Mouse (Mus musculus): ENCODE measurements around the gene Pramef17.
"Not testable (repeated sequence)": the region's sequence is repeated elsewhere in the genome, so short reads cannot be mapped to it uniquely, and the experiment has no call there.

DNA sequence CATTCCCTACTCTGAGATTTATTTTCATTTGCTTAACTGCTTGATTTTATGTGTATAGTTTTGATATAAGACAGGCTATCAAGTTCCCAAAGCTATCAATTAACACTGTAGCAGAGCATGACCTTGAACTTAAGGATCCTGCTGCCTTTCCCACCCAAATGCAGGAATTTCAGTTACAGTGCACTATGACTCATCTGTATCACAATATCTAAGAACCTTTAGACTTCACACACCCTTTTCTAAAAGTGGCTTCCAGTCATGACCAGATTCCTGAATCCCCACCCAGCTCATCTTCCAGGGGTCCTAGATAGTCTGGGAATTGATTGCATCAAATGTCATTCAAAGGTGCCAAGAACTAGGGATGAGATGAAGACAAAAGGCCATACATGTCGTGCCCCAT, 10.7 kb downstream of the Pramef17 start:
- not testable (repeated sequence) for TF ChIP-seq CTCF (IDR thresholded peaks at IDR 0.05; ENCODE audit: control insufficient read depth, insufficient read depth, insufficient read length); USF1 (IDR thresholded peaks at IDR 0.05; ENCODE audit: low read depth); MAX (IDR thresholded peaks at IDR 0.05); MYOD1 (IDR thresholded peaks at IDR 0.05; ENCODE audit: control insufficient read depth, insufficient read length, low read depth); CEBPB (IDR thresholded peaks at IDR 0.05; ENCODE audit: low read depth)
